Mouse (Mus musculus) ES-E14 (cell line): ENCODE measurements around the gene Sh3glb1.

Experiments
- CHD2 ChIP-seq: IDR thresholded peaks from 2 replicates; pipeline ENCODE4 v1.6.1; 2014; ENCODE audit warnings: mild to moderate bottlenecking, low read depth, low read length, inconsistent platforms
- HCFC1 ChIP-seq: IDR thresholded peaks from 2 replicates; pipeline ENCODE4 v1.6.1; 2012; ENCODE audit warnings: low read length, inconsistent platforms, borderline replicate concordance; ENCODE audit not compliant: insufficient read depth
- MAFK ChIP-seq: IDR thresholded peaks from 2 replicates; pipeline ENCODE4 v1.6.1; 2014; ENCODE audit warnings: mild to moderate bottlenecking, low read depth, low read length, inconsistent platforms; ENCODE audit not compliant: insufficient read depth
- ZC3H11A ChIP-seq: IDR thresholded peaks from 2 replicates; pipeline ENCODE4 v1.6.1; 2012; ENCODE audit warnings: low read depth, mild to moderate bottlenecking, inconsistent platforms, low read length, borderline replicate concordance
- ZNF384 ChIP-seq: IDR thresholded peaks from 2 replicates; pipeline ENCODE4 v1.6.1; 2012; ENCODE audit warnings: low read depth, low read length, inconsistent platforms

DNA sequence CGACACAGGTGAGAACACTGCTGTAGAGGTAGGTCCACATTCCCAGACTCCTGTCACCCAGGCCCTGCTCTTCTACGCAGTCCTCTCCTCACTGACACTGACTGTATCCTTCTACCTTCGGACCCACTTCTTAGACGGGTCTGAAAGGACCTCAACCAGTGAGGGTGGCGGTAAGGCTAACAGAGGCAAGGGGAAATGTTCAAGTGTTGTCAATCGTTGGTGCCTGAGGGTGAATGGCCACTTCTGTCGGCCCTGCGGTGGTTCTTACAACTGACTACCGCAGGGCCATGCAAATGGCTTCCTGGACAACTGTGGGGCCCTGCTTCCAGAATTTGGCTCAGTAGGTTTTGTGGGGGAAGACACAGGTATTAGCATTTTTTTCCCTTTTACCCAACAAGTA, 32.5 kb downstream of the Sh3glb1 start:
- no peak for TF ChIP-seq CHD2
- no peak for TF ChIP-seq MAFK
- no peak for TF ChIP-seq HCFC1
- no peak for TF ChIP-seq ZC3H11A
- TF ChIP-seq ZNF384: no peak
